Mouse (Mus musculus): Measurements from ENCODE around the gene Itsn1.

DNA sequence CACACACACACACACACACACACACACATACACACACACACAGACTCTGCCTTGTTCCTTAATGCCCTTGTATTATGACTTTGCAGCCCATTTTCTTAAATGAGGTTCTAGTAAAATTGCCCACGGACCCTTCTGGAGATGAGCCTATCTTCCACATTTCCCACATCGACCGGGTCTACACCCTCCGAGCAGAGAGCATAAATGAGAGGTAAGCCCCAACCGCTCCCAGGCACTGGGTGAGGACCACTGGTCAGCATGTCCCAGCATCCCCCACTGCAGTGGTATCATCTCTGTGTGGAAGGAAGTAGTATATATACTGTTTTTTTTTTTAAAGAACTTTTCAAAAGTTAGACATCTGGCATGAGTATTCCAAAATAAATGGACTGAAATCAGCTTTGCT lies 177.6 kb downstream of the Itsn1 start:
- no peak for TF ChIP-seq GATA1 (IDR thresholded peaks at IDR 0.05; ENCODE audit: borderline replicate concordance, low read length)
- no peak for TF ChIP-seq FLI1 (IDR thresholded peaks at IDR 0.05; ENCODE audit: low read length)

Measured in megakaryocyte, embryonic 14.5 days (primary cell).